Comparison of ENCODE assay signal across 8 mouse cellular contexts in genomic region chr8:84722850-84723570, GRCm38 (mm10). TPM values are rescaled to one million over a fixed set of nuclear protein-coding genes. Genes with fewer than 3 reads are reported as not detected.
A peak's percentile ranks its signal among the peaks of the same experiment; 100 is the strongest.
DNase-seq lines count a peak whose midpoint lies in the region; ATAC-seq and TF ChIP-seq lines count a peak whose summit lies in the region.

Gene G430095P16Rik, plus strand, starts transcription at chr8:84723007.

- H3K36me3 ChIP-seq in hindbrain, embryonic 15.5 days: no peaks in the 10 kb centered on the region
- H3K36me3 ChIP-seq in limb, embryonic 10.5 days: peaks cover 15% of the 10 kb centered on the region; the same call in 1 of the 2 replicates
- H3K36me3 ChIP-seq in midbrain, embryonic 11.5 days (ENCODE audit: control insufficient read depth, insufficient read depth, low read length): no peaks in the 10 kb centered on the region

- WGBS in cerebellum, adult 2 months: 5% methylated on average over 10 of the region's 10 CpGs
- WGBS in hindbrain, embryonic 15.5 days: 19% methylated on average over 10 of the region's 10 CpGs
- 17% methylated on average over 10 of the region's 10 CpGs for WGBS in limb, embryonic 10.5 days
- 26% methylated on average over 10 of the region's 10 CpGs for WGBS in midbrain, embryonic 11.5 days

- peaks cover 68% of the 10 kb centered on the region for H3K4me1 ChIP-seq in cerebellum, adult 2 months (ENCODE audit: control insufficient read depth, insufficient read depth, low read length)
- peaks cover 36% of the 10 kb centered on the region for H3K4me1 ChIP-seq in brown adipose tissue, adult 24 weeks (ENCODE audit: control insufficient read depth, insufficient read depth, insufficient read length, low read length)
- peaks cover 46% of the 10 kb centered on the region for H3K4me1 ChIP-seq in hindbrain, embryonic 15.5 days (replicated peaks)
- peaks cover 85% of the 10 kb centered on the region for H3K4me1 ChIP-seq in limb, embryonic 10.5 days
- peaks cover 16% of the 10 kb centered on the region for H3K4me1 ChIP-seq in midbrain, embryonic 11.5 days (ENCODE audit: control insufficient read depth, insufficient read depth, low read length)

- no peak within 1 kb of the TSS for H3K4me3 ChIP-seq in cerebellum, adult 2 months (replicated peaks; ENCODE audit: insufficient read depth, low read depth, low read length)
- H3K4me3 ChIP-seq in brown adipose tissue, adult 24 weeks (ENCODE audit: insufficient read depth, low read depth, low read length): no peak within 1 kb of the TSS
- no peak within 1 kb of the TSS for H3K4me3 ChIP-seq in hindbrain, embryonic 15.5 days
- H3K4me3 ChIP-seq in limb, embryonic 10.5 days: peak within 1 kb of the TSS; percentile 42
- H3K4me3 ChIP-seq in midbrain, embryonic 11.5 days (ENCODE audit: low read depth, low read length): no peak within 1 kb of the TSS

- H3K27me3 ChIP-seq in cerebellum, adult 2 months (ENCODE audit: control insufficient read depth, insufficient read depth, low read length): no peaks in the 10 kb centered on the region
- 0 out of 2 replicates have a peak, but pooled peaks cover 3% of the 10 kb centered on the region for H3K27me3 ChIP-seq in hindbrain, embryonic 15.5 days
- H3K27me3 ChIP-seq in limb, embryonic 10.5 days (ENCODE audit: low read depth, poor library complexity, severe bottlenecking): peaks cover 90% of the 10 kb centered on the region
- H3K27me3 ChIP-seq in midbrain, embryonic 11.5 days (ENCODE audit: control insufficient read depth, insufficient read depth, low read length): peaks cover 42% of the 10 kb centered on the region

- no peaks in the 10 kb centered on the region for H3K9me3 ChIP-seq in hindbrain, embryonic 15.5 days
- H3K9me3 ChIP-seq in limb, embryonic 10.5 days (replicated peaks): no peaks in the 10 kb centered on the region
- H3K9me3 ChIP-seq in midbrain, embryonic 11.5 days (ENCODE audit: control insufficient read depth, low read length): no peaks in the 10 kb centered on the region

- TF ChIP-seq CTCF in cerebellum, adult 2 months (IDR thresholded peaks at IDR 0.05; ENCODE audit: borderline replicate concordance, insufficient read depth, low read depth, low read length): no peak

- H3K9ac ChIP-seq in hindbrain, embryonic 15.5 days: peak within 1 kb of the TSS; percentile 2; the same call in 1 of the 2 replicates
- peak within 1 kb of the TSS; percentile 2; the same call in 1 of the 2 replicates for H3K9ac ChIP-seq in midbrain, embryonic 11.5 days (ENCODE audit: low read length)

- H3K4me2 ChIP-seq in hindbrain, embryonic 15.5 days: peak within 1 kb of the TSS; percentile 11
- H3K4me2 ChIP-seq in midbrain, embryonic 11.5 days: peak within 1 kb of the TSS; percentile 0

- DNase-seq in cerebellum, adult 2 months: peak; percentile 67 to 68
- DNase-seq in forelimb bud, embryonic 11.5 days (ENCODE audit: low read depth, low spot score): peak; percentile 86
- DNase-seq in limb, embryonic 10.5 days (ENCODE audit: low spot score): peak; percentile 83
- no peak for DNase-seq in midbrain, embryonic 11.5 days (ENCODE audit: low spot score, missing footprints)
- DNase-seq in spleen, postnatal 4 days (ENCODE audit: low spot score in 2 of 2): peak; percentile 91 to 92

- peak within 1 kb of the TSS; percentile 88 for H3K27ac ChIP-seq in cerebellum, adult 2 months (ENCODE audit: insufficient read depth, low read length)
- H3K27ac ChIP-seq in brown adipose tissue, adult 24 weeks (replicated peaks; ENCODE audit: low read depth, low read length): peak within 1 kb of the TSS; percentile 56
- peak within 1 kb of the TSS; percentile 77 for H3K27ac ChIP-seq in hindbrain, embryonic 15.5 days (replicated peaks)
- H3K27ac ChIP-seq in limb, embryonic 10.5 days: peak within 1 kb of the TSS; percentile 97
- H3K27ac ChIP-seq in midbrain, embryonic 11.5 days (ENCODE audit: low read depth, low read length): 0 out of 2 replicates have a peak within 1 kb of the TSS, but pooled peaks have one; percentile 15

- TF ChIP-seq POLR2A in cerebellum, adult 2 months (IDR thresholded peaks at IDR 0.05; ENCODE audit: borderline replicate concordance, insufficient read depth, low read length): no peak

- no peak for ATAC-seq in cerebellum, adult (ENCODE audit: insufficient number of reproducible peaks, low FRiP score, low TSS enrichment)
- peak; percentile 75 for ATAC-seq in hindbrain, embryonic 15.5 days (ENCODE audit: low FRiP score, low read depth)
- peak; percentile 67 for ATAC-seq in midbrain, embryonic 11.5 days (ENCODE audit: low FRiP score)

RNA-seq across cellular contexts. Expression of gene G430095P16Rik, which starts in this region (rescaled TPM):
- 0.27 and 0.33 TPM in 2 replicates for polyA plus RNA-seq in cerebellum, adult 2 months (2012; rRNA removed)
- 1.9 TPM in 1 of 2 replicates, not detected in the other for polyA plus RNA-seq in brown adipose tissue, adult 24 weeks (2012; ENCODE audit: insufficient read depth, insufficient read length, missing spikeins)
- polyA plus RNA-seq in hindbrain, embryonic 15.5 days (2015; fragmentation: Nextera tagmentation; extraction: Ambion mirVana): 1.2 and 1.7 TPM in 2 replicates
- polyA plus RNA-seq in limb, embryonic 10.5 days (2016; fragmentation: Nextera tagmentation; extraction: Ambion mirVana): 3.7 and 8.1 TPM in 2 replicates
- polyA plus RNA-seq in midbrain, embryonic 11.5 days (2014; fragmentation: Nextera tagmentation; extraction: Ambion mirVana): 1.6 and 1.9 TPM in 2 replicates

Comparison
In these comparisons a context has a peak if more than half of its experiments do, and no peak if none do; other contexts are left out.
1. Peak in DNase-seq and H3K27ac ChIP-seq in cerebellum, adult 2 months; RNA of the gene not detected or under 1 TPM.
2. H3K27ac ChIP-seq: peak in every context shown above with its lines; median percentile 97 in limb, embryonic 10.5 days; 88 in cerebellum, adult 2 months; 77 in hindbrain, embryonic 15.5 days; 56 in brown adipose tissue, adult 24 weeks; 15 in midbrain, embryonic 11.5 days.